Mouse (Mus musculus) spleen, embryonic (tissue): ENCODE results near the gene Rasl12.

Experiments
- CTCF ChIA-PET: fragments of 350-600 bp; sonication (Branson Sonifier 250); formaldehyde crosslinking; loops from one replicate; lab custom pipeline; 2022; lab: Charles Lee

Gene Rasl12

GRCm38 (mm10) chr9:65398279-65398678 lies at the start of gene Rasl12:
Gene Rasl12, plus strand, starts transcription at chr9:65398506.
- CTCF ChIA-PET: no interaction called here

GRCm38 (mm10) chr9:65353251-65353650 lies 45.1 kb upstream of the Rasl12 start:
- CTCF ChIA-PET: no interaction called here

- CTCF ChIA-PET: no interaction called here
These were observed 41.7 kb upstream of the Rasl12 start for GRCm38 (mm10) chr9:65356561-65356960.

- CTCF ChIA-PET: no interaction called here
These were observed 41.3 kb upstream of the Rasl12 start for GRCm38 (mm10) chr9:65356971-65357370.

GRCm38 (mm10) chr9:65358956-65359480 lies 39.3 kb upstream of the Rasl12 start:
- CTCF ChIA-PET: no interaction called here

GRCm38 (mm10) chr9:65360641-65361448 lies 37.5 kb upstream of the Rasl12 start, which contains the start of gene Ubap1l:
Gene Ubap1l, plus strand, starts transcription at chr9:65361041.
- CTCF ChIA-PET: no interaction called here

- CTCF ChIA-PET: no interaction called here
These were observed 34.6 kb upstream of the Rasl12 start for GRCm38 (mm10) chr9:65363684-65364083.

GRCm38 (mm10) chr9:65365721-65366120 lies 32.6 kb upstream of the Rasl12 start:
- CTCF ChIA-PET: no interaction called here

GRCm38 (mm10) chr9:65371756-65372155 lies 26.6 kb upstream of the Rasl12 start:
- CTCF ChIA-PET: no interaction called here

GRCm38 (mm10) chr9:65372449-65372848 lies 25.9 kb upstream of the Rasl12 start:
- CTCF ChIA-PET: no interaction called here

GRCm38 (mm10) chr9:65374468-65375162 lies 23.7 kb upstream of the Rasl12 start:
- CTCF ChIA-PET: no interaction called here

- CTCF ChIA-PET: no interaction called here
These were observed 23.0 kb upstream of the Rasl12 start for GRCm38 (mm10) chr9:65375163-65375934.

- CTCF ChIA-PET: no interaction called here
These were observed 17.2 kb upstream of the Rasl12 start for GRCm38 (mm10) chr9:65381017-65381590.

GRCm38 (mm10) chr9:65382031-65382750 lies 16.1 kb upstream of the Rasl12 start:
- CTCF ChIA-PET: interaction anchor here (0.5 kb wide), 1 partner anchor 43 kb away, joined by 5 read pairs; no protein-coding TSS in a partner anchor

- CTCF ChIA-PET: no interaction called here
These were observed 15.6 kb upstream of the Rasl12 start for GRCm38 (mm10) chr9:65382751-65383097.

GRCm38 (mm10) chr9:65384276-65384675 lies 14.0 kb upstream of the Rasl12 start:
- CTCF ChIA-PET: no interaction called here

- CTCF ChIA-PET: no interaction called here
These were observed 11.7 kb upstream of the Rasl12 start for GRCm38 (mm10) chr9:65386373-65387140.

- CTCF ChIA-PET: no interaction called here
These were observed 7.3 kb upstream of the Rasl12 start for GRCm38 (mm10) chr9:65390752-65391612.

GRCm38 (mm10) chr9:65391613-65391964 lies 6.7 kb upstream of the Rasl12 start, which contains the start of gene Kbtbd13:
Gene Kbtbd13, minus strand, starts transcription at chr9:65391652.
- CTCF ChIA-PET: no interaction called here
